Mouse (Mus musculus) lung, postnatal 0 days (tissue): ENCODE data around the gene Ppp1r10.

ENCODE experiments used
- CTCF ChIP-seq: IDR thresholded peaks from 2 replicates; pipeline ENCODE4 v1.5.1; 2016; ENCODE audit warnings: antibody characterized with exemption, mild to moderate bottlenecking
- EP300 ChIP-seq: IDR thresholded peaks from 2 replicates; pipeline ENCODE4 v1.6.1; 2016; ENCODE audit warnings: antibody characterized with exemption, mild to moderate bottlenecking, control low read depth

DNA sequence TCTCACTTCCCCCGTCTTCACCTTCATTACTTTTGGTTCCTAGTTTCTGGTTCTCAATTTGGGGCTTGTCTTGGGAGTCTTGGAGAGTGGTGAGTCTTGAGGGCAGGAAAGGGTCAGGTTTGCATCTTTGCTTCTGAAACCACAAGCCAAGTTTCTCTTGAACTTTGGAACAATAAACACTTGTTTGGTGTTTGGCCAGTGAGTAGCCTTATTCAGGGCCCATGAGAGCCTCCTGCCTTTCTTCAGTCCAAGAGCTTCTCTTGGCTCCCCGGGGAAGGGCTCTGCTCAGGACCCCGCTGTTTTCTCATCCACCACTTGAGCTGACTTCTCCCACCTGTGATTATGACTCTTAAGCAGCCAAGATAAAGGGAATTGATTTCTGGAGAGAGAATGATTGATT lies 6.3 kb downstream of the Ppp1r10 start:
- TF ChIP-seq CTCF (no peak), EP300 (no peak)
